Mouse (Mus musculus) right cerebral cortex, adult 2 months (tissue): Measurements from ENCODE around the gene Shisa6.

Source experiments
- DNase-seq, 2 experiments: peaks; one replicate each; pipeline ENCODE4 v3.0.0; 2021 to 2022; ENCODE audit warnings: low spot score in 2 of 2

Gene Shisa6

DNA sequence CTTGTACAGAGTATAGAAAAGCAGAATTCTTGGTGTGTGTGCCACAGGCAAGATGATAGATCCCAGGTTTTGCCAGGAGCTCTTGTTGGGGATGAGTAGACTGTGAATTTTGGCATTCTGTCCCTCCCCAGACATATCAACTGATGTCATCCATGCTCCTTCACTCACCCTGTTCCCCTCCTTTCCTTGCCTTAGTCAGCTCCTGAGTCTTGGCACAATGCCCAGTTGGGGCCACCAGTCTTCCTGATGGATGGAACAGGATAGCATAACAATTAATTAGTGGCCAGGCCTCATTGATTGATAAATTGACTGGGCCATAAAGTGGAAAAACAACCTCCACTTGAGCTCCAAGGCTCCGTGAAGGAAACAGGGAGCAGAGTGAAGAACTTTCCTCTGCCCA, 292.9 kb downstream of the Shisa6 start:
- DNase-seq = no peak

DNA sequence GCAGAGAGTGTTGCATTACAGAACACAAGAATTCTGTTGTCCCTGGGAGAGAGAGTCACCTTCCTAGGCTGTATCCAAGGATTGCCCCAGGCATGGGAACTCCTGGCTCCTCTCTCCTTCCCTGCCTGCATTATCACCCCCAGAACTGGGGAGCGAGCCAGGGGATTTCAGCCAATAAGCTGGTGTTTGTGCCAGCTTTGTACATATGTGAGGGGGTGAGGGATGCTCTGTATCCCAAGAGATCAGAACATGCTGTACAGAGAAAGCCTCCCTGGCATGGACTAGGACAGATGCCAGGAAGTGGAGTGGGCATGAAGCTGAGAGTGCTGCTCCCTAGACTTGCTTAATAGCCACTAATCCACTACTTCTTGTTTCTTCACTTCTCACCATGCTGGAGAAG, 303.6 kb downstream of the Shisa6 start:
- DNase-seq = peak; percentile 15 to 32

DNA sequence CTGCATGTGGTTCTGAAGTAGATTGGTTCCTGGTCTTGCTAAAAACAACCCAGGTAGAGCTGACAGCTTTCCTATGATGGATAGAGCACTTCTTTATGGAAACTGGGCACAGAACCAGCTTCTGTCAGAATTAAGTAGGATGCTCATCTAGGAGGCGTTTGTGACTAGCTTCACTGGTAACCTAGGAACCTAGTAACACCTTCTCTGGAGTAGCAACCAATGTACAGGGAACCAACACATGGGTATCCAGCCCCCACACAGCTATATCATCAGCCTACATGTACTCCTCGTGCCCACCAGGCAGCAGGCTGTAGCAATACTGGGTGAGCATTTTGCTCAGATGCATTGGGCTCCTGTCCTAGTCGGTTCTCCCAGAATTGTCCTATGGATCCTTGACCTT, 307.3 kb downstream of the Shisa6 start:
- peak; percentile 43 to 45 for DNase-seq

- DNase-seq = peak; percentile 27 to 49
Observed at GRCm38 (mm10) chr11:66188627-66189287, 337.0 kb downstream of the Shisa6 start.

- DNase-seq = no peak
Observed at GRCm38 (mm10) chr11:66188146-66188545, 337.6 kb downstream of the Shisa6 start.

DNA sequence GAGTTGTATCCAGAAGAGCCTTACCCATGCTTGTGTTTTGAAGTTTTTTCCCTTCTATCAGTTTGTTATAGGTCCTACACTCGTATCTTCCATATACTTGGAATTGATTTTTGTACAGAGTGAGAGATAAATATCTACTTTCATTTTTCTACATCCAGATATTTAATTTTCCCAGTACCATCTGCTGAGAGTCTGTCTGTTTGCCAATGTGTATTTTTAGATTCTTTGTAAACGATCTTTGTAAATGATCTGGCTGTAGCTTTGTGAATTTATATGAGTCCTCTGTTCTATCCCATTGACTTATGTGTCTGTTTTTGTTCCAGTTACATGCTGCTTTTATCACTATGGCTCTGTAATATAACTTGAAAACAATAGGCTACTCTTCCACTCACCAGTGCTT, 348.0 kb downstream of the Shisa6 start:
- DNase-seq = no peak

DNA sequence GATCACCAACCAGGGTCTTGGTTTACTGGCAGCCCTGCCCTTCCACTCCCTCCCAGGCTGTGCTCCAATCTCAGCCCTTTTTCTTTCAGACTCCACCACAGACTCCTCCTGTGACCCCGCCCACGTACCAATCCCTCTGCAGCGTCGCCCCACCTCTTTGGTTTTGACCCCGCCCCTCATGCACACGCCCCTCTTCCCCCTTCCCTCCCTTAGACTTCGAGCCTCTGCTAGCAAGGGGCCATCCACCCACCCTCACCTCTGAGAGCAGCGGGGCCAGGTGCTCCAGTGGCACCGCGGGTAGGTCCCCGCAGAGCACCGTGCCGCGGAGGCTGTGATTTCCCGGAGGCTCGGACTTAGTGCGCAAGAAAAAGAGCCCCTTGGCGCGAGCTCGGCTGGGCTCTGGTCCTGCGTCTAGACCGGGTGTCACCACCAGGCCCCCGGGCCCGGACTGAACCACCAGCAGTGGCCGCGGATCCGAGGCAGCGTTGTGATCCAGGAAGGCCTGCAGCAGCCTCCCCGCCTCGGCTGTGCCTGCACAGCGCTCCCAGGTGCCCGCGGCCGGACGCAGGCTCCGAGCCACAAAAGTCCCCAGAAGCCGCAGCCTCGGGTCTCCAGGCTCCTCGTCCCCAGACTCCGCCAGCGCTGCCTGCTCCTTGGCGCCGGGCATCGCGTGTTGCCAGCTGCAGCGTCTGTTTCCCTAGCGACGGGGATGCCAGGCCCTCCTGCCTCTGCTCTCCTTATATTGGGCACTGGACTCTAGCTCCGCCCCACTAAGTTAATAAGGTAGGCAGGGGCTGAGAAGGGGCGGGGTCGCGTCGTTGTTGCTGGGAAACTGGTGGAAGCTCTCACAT, 357.7 kb downstream of the Shisa6 start, which contains the start of gene Dnah9:
TSS of gene Dnah9 (minus strand) at position 751 of the 851 bp plus-strand sequence.
- DNase-seq = peak; percentile 88 to 90

- no peak for DNase-seq
Observed at GRCm38 (mm10) chr11:66164022-66164421, 361.7 kb downstream of the Shisa6 start.
